Mouse (Mus musculus) gastrocnemius, postnatal 14 days (tissue): Measurements from ENCODE around the gene Ephb1. TPM values are rescaled to one million over a fixed set of nuclear protein-coding genes. Genes with fewer than 3 reads are reported as not detected.

Experiments
- DNase-seq: peaks from one replicate; pipeline ENCODE4 v3.0.0; 2021; ENCODE audit warnings: mixed read lengths
- intact Hi-C: fragments of 180-260 bp; cut with DNase I; formaldehyde crosslinking; loops from one replicate; pipeline ENCODE4 v1.15.1; 2025; ENCODE audit warnings: low total_unique reads
- total RNA-seq, 2 experiments: library from RNA; stranded (reverse); gene quantifications; 2 replicates each; pipeline ENCODE4 v1.2.3; 2021

The Ephb1 gene
- total RNA-seq, 2 experiments from 2014 or later: 2.6 to 3.4 TPM

DNA sequence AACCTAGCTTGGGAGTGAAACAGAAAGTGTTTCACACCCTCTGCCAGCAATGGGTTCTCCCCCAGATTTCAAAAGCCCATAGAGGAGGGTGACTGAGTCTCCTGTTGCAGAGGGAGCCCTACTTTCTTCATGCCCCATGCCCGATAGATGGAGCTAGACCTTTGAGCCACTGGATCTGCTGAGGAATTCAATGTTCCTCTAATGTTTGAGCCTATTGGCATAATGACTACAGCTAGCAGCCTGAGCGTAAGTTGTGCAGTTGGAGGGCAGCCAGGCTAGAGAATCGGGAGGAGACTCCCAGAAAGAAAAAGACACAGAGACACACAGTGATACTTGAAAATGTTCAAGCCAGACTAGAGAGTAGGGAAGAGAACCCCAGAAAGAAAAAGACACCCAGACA is 246.5 kb downstream of the Ephb1 start:
- intact Hi-C loops: loop anchor here (1.0 kb wide), 1 partner anchor 247 kb away; no protein-coding TSS in a partner anchor

DNA sequence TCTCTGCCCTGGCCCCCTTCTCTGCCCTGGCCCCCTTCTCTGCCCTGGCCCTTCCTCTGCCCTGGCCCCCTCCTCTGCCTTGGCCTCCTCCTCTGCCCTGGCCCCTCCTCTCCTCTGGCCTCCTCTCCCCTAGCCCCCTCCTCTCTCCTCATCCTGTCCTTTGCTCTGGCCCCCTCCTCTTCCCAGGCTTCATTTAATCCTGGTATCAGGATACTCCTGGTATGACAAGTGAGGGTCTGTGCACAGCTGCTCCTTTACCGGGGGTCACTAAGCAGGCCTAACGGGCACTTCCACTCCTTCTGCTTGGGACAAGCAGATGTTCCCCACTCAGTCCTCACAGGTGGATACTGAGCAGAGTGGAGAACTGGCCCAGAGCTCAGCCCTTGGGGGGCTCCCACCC is 247.3 kb downstream of the Ephb1 start:
- intact Hi-C loops: loop anchor here (1.0 kb wide), 1 partner anchor 248 kb away; no protein-coding TSS in a partner anchor
- DNase-seq: no peak

More for the DNA sequence above, 246.5 kb downstream of the Ephb1 start:
- DNase-seq: no peak

DNA sequence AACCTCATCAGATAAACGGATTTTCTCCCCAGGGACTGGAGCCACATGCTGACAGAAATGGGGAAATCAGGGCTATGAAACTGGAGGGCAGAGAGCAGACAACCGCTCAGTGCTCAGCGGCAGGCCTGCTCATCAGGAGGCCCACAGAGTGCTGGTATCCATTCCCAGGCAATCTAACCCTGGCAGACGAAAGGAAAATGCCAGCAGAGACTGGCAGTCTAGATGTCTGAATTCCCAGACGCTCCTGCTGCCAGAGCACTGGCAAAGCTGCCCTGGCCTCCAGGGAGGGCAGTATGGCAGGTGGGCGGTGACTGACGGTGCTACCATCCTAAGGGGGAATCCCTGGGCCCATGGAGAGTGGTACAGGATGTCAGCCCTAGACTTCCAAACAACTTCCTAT is 257.7 kb downstream of the Ephb1 start:
- DNase-seq: peak; percentile 17
- intact Hi-C loops: no loop called here

DNA sequence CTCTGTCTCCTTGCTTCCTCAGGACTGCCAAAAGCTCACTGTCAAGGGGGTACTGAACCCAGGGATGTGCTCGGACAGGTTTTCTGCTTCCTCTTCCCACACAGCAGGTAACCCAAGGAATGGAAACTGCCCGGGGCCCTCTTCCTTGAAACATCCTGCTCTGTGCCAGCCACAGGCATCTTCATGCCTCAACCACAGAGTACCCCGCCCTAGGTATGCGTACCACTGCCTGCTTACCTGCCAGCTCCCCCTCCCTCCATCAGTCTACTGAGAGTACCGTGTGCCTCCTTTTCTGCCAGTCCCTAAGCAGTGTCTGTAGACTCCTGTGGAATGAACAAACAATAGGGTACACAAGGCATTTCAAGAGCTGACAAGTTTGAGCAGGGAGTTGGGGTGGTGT is 265.9 kb downstream of the Ephb1 start:
- DNase-seq: no peak
- intact Hi-C loops: no loop called here

DNA sequence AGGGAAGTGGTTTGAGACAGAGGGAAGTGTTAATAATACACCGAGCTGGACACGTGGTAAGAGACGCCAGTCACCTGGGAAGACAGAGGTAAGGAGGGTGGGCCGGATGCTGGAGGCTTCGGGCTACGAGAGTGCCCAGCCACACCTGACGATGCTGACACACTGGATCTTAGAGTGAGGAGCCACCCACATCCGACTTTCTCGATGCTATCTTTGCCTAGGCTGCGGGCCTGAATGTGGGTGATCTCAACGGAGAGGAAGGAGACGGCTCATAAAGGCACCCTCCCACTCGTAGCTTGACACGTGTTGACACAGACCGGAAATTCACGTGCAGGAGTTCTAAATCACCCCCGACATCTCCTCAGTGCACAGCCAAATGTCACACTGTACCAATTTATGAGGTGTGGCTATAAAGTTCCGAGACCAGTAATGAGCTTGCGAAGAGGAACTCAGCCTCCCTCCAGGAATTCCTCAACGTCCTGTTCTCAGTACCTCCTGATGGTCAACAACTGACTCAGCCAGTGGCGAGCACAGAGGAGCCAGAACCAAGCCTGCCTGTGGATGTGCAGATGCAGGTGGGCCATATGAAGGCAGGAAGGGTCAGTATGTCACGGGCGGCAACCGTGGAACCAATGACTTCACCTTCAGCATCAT is 268.3 kb downstream of the Ephb1 start:
- DNase-seq: no peak
- intact Hi-C loops: no loop called here

DNA sequence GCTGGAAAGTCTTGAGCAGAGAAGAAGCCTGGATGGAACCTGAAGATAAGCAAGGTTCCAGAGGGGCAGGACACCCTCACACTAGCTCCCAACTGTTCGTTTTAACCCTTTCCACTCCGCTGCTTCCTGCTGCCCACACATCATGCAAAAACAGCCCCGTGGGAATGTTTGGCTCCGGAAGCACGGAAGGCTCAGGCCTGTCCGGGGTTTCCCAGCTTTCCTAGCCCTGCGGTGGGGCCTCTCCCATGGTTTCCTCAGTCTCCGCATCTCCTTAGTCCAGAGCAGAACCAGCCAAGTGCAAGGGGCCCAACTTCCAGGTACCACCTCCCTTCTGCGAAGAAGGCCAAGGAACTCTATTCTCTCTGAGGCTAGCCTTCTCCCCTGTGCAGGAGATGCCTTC is 269.0 kb downstream of the Ephb1 start:
- no peak for DNase-seq
- intact Hi-C loops: no loop called here

DNA sequence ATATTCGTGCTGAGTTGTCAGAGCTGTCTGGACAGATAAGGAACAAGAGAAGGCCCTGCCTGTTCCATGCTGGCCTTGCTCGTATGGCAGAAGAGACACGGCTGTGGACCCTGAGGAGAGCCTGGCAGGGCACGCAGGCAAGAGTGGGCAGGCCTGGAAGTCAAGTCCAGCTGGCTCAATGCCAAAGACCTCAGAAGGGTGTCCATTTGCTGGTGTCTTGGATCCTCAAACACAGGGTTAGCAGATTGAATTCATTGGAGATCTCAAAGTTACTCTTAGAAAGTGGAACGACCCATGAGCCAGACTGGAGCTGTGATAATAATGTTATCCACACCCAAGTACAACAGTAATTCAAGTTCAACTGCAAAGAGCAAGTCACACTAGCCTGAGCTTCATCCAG is 273.6 kb downstream of the Ephb1 start:
- DNase-seq: no peak
- intact Hi-C loops: no loop called here

DNA sequence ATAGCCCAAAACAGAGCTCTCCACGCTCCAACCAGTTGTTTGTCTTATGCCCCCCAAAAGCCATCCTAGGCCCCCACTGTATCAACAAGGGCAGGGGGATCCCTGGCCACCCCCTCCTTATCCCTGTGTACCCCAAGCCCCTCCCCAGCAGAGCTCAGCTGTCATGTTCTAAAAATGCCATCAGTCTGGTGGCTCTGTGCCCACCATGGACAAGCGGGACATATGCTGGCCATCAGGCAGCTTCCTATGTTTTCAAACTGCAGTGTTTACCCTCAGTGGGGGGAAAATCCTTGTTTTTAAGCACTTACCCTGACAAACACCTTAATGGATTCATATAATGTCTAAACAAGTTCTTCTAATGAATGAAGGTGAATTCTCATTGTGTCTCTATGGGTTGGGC is 275.3 kb downstream of the Ephb1 start:
- intact Hi-C loops: no loop called here
- no peak for DNase-seq

DNA sequence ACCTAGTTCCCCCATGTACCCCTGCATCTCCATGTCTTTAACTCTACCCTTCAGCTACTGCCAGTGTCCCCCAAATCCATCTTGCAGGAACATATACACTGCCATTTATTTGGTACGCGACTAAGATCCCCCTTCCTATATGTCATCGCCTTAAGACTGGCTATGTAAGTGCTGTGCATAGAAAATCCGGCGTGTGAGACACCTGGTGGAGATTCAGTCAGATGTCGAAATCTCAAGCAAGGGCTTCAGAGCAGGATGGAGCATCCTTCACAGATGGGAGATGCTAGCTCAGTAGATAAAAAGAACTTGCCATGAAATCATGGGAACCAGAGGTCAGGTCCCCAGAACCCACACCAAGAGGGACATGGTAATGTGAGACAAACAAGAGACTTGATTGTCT is 276.3 kb downstream of the Ephb1 start:
- DNase-seq: no peak

DNA sequence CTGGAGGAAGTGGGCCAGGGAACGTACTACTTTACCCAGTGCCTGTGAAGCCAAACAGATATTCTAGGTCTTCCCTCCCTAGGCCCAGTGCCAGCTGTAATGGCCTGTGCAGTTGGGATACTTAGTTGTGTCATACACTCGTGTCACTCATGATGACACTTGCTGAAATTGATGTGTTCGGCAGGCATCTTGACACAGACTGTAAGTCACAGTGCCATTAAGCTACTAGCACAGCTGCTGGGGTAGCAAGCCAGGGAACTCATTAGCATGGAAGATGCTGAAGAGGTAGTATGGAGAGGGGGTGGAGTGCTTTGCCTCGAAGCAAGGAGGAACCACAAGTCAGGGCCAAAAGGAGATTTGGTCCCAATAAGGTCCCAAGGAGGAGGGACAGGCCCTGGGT is 279.0 kb downstream of the Ephb1 start:
- intact Hi-C loops: no loop called here
- no peak for DNase-seq

More for the DNA sequence above, 276.3 kb downstream of the Ephb1 start:
- intact Hi-C loops: no loop called here

DNA sequence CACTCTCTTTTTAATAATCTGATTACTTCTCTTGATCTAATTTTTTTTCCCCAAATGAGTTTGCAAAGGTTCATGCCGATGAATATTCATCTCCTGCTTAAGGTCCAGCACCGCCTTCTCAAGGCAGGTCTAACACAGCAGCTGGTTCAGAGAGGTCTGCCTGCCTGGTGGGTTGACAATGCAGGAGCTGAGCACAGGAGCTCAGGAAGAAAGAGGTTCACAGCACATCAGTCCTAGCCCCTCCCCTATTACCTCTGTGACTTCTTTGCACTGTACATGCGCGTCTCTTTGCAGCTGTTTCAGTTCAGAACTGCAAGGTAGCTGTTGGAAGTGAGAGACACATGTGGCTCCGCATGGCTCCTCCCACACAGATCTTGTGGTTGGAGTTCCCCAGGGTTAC is 281.1 kb downstream of the Ephb1 start:
- no peak for DNase-seq
- intact Hi-C loops: no loop called here

DNA sequence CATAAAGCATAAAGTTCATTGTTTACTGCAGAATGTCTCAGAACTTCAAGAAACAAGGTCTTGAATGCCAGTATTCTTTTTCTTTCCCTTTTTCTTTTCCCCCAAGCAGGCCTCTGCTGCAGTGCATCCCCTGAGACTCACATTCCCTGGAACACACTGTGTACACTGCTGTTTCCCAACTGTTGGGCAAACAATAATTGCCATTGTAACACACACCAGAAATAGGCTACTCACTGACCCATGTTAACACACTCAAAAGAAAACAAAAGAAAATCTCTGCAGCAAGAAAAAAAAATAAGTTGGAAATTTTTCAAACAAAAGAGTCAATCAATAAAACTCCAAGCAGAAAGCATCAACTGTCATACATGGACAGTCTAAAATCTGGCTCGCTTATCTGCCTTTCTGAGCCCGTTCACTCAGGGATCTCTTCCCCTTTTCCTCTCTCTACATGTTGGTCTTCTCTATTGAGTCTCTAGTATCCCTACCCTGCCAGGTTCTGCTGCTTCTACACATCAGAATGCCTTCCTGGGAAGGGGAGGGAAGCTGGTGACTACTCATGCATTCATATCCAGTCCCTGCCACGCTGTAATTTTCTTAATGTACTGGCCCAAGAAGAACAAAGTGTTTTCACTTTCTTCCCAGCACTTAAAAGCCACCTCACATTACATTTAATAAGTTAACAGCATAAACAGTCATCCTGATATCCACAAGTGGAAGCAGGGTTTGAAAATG is 285.2 kb downstream of the Ephb1 start:
- DNase-seq: no peak
- intact Hi-C loops: no loop called here

DNA sequence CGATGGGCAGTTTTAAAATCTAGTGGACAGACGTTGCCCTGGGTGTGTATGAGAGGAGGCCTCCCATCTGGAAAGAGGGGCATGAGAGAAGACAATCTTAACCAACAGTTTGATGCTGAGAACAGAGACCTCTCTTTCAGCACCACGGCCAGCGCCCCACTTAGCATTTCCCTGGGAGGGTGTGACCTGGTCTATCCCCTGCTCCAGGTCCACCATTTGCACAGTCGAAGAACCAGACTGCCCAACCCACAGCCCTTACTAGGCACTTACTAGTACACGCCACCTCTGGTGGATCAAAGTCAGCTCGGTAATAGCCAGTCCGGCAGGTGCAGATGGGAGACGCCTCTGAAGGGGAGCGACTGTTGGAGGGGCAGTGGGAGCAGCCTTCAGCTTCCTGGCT is 287.9 kb downstream of the Ephb1 start:
- intact Hi-C loops: no loop called here
- DNase-seq: no peak

DNA sequence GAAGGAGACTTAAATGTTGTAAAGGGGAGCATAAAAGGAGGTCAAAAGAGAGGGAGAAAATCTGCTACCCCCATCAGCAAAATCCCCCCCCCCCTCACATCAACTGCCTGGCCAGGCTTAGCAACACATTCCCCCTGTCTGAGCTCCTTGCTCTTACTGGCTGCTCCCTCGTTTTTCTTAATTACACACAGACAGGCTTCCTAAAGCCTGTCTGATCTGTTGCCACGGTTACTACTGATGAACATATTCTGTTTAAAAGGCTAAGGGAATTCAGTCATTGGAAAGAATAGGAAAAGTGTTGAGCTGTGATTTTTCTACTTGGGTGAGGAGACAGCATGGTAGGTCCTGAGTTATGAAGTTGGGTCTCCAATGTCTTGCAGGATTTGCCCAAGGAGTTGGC is 308.6 kb downstream of the Ephb1 start:
- intact Hi-C loops: no loop called here
- no peak for DNase-seq

DNA sequence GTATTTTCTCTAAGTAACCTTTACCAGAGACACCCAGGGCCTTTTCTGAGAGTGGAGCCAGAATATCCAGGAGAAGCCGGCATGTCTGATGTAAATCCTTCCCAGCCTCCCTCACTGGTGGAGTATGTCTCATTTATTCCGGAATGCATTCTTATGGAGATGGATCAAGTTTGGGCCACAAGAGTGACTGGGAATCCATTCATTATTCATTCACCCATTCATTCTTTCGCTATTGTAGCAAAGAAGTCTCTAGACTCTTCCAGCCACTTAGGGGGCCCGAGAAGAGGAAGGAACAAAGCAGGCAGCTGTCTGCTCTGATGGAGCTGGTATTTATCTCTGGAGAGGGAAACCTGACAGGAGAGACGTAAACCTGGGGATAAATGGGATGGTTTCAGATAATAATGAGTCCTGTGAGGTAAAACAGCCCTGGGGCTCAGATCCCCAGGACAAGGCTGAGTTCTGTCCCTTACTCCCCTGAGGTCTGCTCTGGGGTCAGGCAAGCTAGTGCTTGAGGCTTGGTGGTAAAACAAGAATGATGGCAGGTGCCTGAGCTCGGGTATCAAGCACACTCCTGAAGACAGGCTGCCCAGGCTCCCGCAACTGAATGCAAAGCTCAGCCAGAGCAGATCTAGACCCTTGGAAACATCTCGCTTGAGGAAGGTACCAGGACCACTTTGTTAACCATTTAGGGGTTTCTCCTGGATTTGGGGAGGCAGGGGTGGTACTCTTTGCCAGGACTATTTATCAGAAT is 309.2 kb downstream of the Ephb1 start:
- intact Hi-C loops: no loop called here
- no peak for DNase-seq

DNA sequence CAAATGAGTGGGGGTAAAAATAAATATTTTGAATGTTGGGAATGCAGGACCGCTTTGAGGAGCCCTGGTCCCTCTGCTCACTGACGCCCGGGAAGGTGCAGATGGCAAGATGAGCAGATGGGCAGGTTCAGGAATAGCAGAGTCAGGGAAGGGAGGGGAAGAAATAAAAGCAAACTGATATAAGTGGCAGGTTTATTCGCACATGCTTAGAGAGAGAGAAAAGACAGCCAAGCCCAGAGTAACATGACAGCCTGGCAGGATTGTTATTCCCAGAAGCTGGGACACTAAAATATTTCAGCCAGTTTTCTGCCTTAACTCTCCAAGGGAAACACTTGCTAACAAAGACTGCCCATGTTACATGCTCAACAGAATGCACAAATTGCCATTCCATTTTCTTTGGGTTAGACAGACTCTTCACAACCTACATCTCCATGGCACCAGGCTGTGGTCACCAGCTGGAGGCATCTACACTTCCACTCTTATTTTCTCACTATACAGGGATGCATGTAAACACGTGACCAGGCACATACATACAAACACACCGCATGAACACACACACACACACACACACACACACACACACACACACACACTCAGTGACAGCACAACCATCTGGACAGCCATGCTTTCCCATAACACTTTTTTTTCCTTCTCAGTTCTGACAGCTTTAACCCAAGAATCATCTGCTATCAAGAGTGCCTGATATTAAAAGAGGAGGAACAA is 315.3 kb downstream of the Ephb1 start:
- no peak for DNase-seq
- intact Hi-C loops: no loop called here

DNA sequence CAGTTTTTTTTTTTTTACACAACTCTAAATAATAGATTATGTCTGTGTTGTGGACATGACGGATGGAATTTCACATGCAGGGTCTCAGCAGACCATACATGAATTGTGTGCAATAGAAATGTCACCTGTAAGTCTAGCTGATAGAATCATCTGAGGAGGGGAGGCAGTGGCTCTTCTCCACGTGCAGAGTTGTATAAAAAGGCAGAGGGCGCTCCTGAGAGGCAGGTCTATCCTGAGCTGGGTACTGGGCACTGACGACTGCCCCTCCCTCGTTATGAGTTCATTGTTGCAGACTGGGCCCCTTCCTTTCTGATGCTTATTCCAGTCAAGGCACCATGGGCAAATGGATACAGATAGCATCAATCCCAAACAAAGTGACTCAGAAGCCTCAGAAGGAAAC is 318.4 kb downstream of the Ephb1 start:
- intact Hi-C loops: no loop called here
- no peak for DNase-seq

DNA sequence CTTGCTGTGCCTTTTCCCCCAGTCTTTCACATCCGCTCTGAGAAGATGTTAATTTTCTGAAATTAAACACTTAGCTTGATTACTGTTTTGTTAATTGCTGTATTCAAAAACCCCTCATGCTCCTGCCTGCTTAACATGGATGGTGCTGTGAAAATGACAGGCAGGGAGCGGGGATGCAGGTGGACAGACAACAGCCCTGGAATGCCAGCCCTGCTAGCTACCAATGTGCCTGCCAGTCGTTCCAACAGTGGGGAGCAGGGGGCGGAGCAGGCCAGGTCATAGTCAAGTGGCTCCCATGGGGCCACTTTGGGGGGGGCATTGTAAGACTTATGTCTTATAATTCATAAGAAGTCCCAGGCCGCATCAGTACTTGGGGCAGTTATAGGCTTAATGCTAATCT is 321.3 kb downstream of the Ephb1 start:
- intact Hi-C loops: no loop called here
- no peak for DNase-seq

DNA sequence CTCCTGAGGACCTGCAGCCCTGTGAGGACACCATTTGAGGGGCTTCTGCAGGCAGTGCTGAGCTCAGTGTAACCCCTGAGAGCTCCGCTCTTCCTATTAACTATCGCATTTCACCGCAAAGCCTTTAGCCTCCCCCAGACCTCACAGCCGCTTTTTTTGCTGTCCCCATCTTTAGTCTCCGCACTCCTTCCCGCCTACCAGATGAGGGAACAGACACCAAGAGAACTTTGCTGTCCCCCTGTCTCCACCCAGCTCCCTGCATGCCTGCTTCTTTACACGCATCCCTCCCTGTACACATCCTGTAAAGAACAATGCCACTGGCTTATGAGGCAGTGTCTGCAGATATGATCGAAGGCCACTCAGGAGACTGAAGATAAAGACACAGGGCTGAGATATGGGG is 322.1 kb downstream of the Ephb1 start:
- DNase-seq: no peak
- intact Hi-C loops: no loop called here

DNA sequence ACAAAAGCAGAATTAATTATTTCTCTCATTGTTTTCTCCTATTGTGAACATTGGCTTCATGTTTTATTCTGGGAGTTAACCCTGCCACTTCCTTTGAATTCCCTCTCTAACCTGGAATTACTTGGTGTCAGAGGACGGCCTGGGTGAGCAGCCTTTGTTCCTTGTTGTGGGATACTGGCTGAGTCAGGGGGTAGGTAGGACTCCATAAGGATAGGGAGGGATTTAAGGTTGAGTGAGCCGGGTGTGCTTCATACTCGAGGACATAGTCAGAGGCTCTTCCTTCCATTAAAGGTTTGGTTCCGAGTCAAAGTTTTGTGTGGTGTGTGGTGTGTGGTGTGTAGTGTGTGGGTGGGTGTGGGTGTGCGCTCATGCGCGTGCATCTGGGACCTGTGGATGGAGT is 324.8 kb downstream of the Ephb1 start:
- no peak for DNase-seq
- intact Hi-C loops: no loop called here
